Mouse (Mus musculus): Measurements from ENCODE around the gene Gm4744. TPM values are rescaled to one million over a fixed set of nuclear protein-coding genes. Genes with fewer than 3 reads are reported as not detected.

The Gm4744 gene
- not detected for polyA plus RNA-seq (2017; shearing (Covaris generic))

GRCm38 (mm10) chr6:40951770-40952169 lies at the start of gene Gm4744:
TSS of gene Gm4744 (minus strand) at chr6:40951870.

GRCm38 (mm10) chr6:40999379-40999778 lies 47.7 kb upstream of the Gm4744 start, which contains the start of gene Gm2663:
TSS of gene Gm2663 (minus strand) at chr6:40999479.

GRCm38 (mm10) chr6:40964454-40964853 lies 12.8 kb upstream of the Gm4744 start, which contains the start of gene 1810009J06Rik:
TSS of gene 1810009J06Rik (plus strand) at chr6:40964754.

GRCm38 (mm10) chr6:40940457-40940856 lies 11.2 kb downstream of the Gm4744 start, which contains the start of gene 1700074P13Rik:
TSS of gene 1700074P13Rik (minus strand) at chr6:40940557.

GRCm38 (mm10) chr6:40900287-40900686 lies 51.4 kb downstream of the Gm4744 start, which contains the start of gene Prss58:
TSS of gene Prss58 (minus strand) at chr6:40900387.

Other genes with a start within 250 kb of the Gm4744 start
- gene Moxd2, start 64.4 kb downstream of the Gm4744 start, polyA plus RNA-seq (2017; shearing (Covaris generic)): 0.19 TPM
- not detected for gene Prss58, start 51.5 kb downstream of the Gm4744 start, polyA plus RNA-seq (2017; shearing (Covaris generic))
- gene 1700074P13Rik, start 11.3 kb downstream of the Gm4744 start, polyA plus RNA-seq (2017; shearing (Covaris generic)): not detected
- not detected for gene 1810009J06Rik, start 12.9 kb upstream of the Gm4744 start, polyA plus RNA-seq (2017; shearing (Covaris generic))
- 0.77 TPM for gene Gm2663, start 47.6 kb upstream of the Gm4744 start, polyA plus RNA-seq (2017; shearing (Covaris generic))
- 0.08 TPM for gene 2210010C04Rik, start 83.6 kb upstream of the Gm4744 start, polyA plus RNA-seq (2017; shearing (Covaris generic))